Mouse (Mus musculus): ENCODE measurements around the gene Cga. TPM values are rescaled to one million over a fixed set of nuclear protein-coding genes. Genes with fewer than 3 reads are reported as not detected.

The Cga gene
- polyA plus RNA-seq, 1 experiment from 2014 or later: not detected

DNA sequence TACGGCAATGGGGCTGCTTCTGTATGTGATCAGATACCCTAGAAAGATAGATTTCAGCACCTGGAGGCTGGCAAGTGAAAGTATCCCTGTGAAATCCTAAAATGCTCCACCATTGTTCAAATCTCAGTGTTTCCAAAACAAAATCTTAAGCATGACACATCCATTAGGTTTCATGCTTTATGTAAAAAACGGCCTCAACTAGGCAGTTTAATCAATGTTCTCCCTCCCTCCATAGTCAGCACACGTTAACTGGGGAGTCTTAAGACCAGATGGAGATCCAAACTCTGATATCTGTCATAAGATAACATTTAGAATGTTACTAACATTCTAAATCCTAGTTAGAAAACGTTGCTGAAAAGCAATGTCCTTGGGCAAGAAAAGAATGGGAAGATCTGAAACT, 11.7 kb upstream of the Cga start:
- DNase-seq (ENCODE audit: low spot score): no peak
- 23% methylated on average over 4 of the region's 4 CpGs for WGBS
- peak overlapping the region; percentile 100 for H3K27ac ChIP-seq
- H3K4me1 ChIP-seq: peaks cover 31% of the 10 kb centered on the region
- H3K36me3 ChIP-seq: peaks cover 35% of the 10 kb centered on the region
- H3K27me3 ChIP-seq (ENCODE audit: low read depth, poor library complexity, severe bottlenecking): no peaks in the 10 kb centered on the region
- no peaks in the 10 kb centered on the region for H3K9me3 ChIP-seq (replicated peaks)
- peak overlapping the region; percentile 98 for H3K4me3 ChIP-seq

- WGBS: 2% methylated on average over 58 of the region's 58 CpGs
- Histone ChIP-seq H3K36me3 (peaks cover 30% of the 10 kb centered on the region), H3K4me3 (peak overlapping the region; percentile 98), H3K9me3 (replicated peaks) (no peaks in the 10 kb centered on the region), H3K27ac (peak overlapping the region; percentile 100), H3K27me3 (ENCODE audit: low read depth, poor library complexity, severe bottlenecking) (no peaks in the 10 kb centered on the region), H3K4me1 (peaks cover 32% of the 10 kb centered on the region)
- DNase-seq (ENCODE audit: low spot score): peak; percentile 73
Observed at GRCm38 (mm10) chr4:34882291-34882769, 11.2 kb upstream of the Cga start.

- no peaks in the 10 kb centered on the region for H3K9me3 ChIP-seq (replicated peaks)
- 4% methylated on average over 44 of the region's 44 CpGs for WGBS
- H3K36me3 ChIP-seq: peaks cover 25% of the 10 kb centered on the region
- peak within 1 kb of the TSS; percentile 100 for H3K27ac ChIP-seq
- peak; percentile 98 for DNase-seq (ENCODE audit: low spot score)
- H3K27me3 ChIP-seq (ENCODE audit: low read depth, poor library complexity, severe bottlenecking): no peaks in the 10 kb centered on the region
- peaks cover 35% of the 10 kb centered on the region for H3K4me1 ChIP-seq
- peak within 1 kb of the TSS; percentile 98 for H3K4me3 ChIP-seq
Observed at GRCm38 (mm10) chr4:34882818-34883217, 10.8 kb upstream of the Cga start, which contains the start of gene Zfp292. Gene Zfp292 (minus strand): TSS chr4:34882960.

GRCm38 (mm10) chr4:34883366-34884029, 10.1 kb upstream of the Cga start:
- peak overlapping the region; percentile 98 for H3K4me3 ChIP-seq
- H3K4me1 ChIP-seq: peaks cover 35% of the 10 kb centered on the region
- no peak for DNase-seq (ENCODE audit: low spot score)
- peaks cover 18% of the 10 kb centered on the region for H3K36me3 ChIP-seq
- peaks cover 4% of the 10 kb centered on the region for H3K27me3 ChIP-seq (ENCODE audit: low read depth, poor library complexity, severe bottlenecking)
- H3K27ac ChIP-seq: peak overlapping the region; percentile 100
- WGBS: 43% methylated on average over 16 of the region's 16 CpGs
- no peaks in the 10 kb centered on the region for H3K9me3 ChIP-seq (replicated peaks)

- DNase-seq (ENCODE audit: low spot score): no peak
- Histone ChIP-seq H3K4me3 (peak overlapping the region; percentile 83), H3K9me3 (replicated peaks) (no peaks in the 10 kb centered on the region), H3K27me3 (ENCODE audit: low read depth, poor library complexity, severe bottlenecking) (peaks cover 26% of the 10 kb centered on the region), H3K4me1 (peaks cover 40% of the 10 kb centered on the region), H3K36me3 (peaks cover 3% of the 10 kb centered on the region), H3K27ac (peak overlapping the region; percentile 96)
- 56% methylated on average over 9 of the region's 9 CpGs for WGBS
Observed at GRCm38 (mm10) chr4:34885631-34886351, 7.8 kb upstream of the Cga start.

- H3K4me3 ChIP-seq: peak overlapping the region; percentile 83
- peaks cover 34% of the 10 kb centered on the region for H3K27me3 ChIP-seq (ENCODE audit: low read depth, poor library complexity, severe bottlenecking)
- peaks cover 33% of the 10 kb centered on the region for H3K4me1 ChIP-seq
- H3K36me3 ChIP-seq: no peaks in the 10 kb centered on the region
- peak overlapping the region; percentile 96 for H3K27ac ChIP-seq
- WGBS: under 1% methylated on average over 48 of the region's 48 CpGs
- DNase-seq (ENCODE audit: low spot score): peak; percentile 89
- H3K9me3 ChIP-seq (replicated peaks): no peaks in the 10 kb centered on the region
Observed at GRCm38 (mm10) chr4:34886490-34887111, 7.0 kb upstream of the Cga start.

GRCm38 (mm10) chr4:34887295-34887694, 6.3 kb upstream of the Cga start:
- H3K4me3 ChIP-seq: peak overlapping the region; percentile 83
- peak overlapping the region; percentile 96 for H3K27ac ChIP-seq
- H3K4me1 ChIP-seq: peaks cover 31% of the 10 kb centered on the region
- H3K36me3 ChIP-seq: no peaks in the 10 kb centered on the region
- H3K27me3 ChIP-seq (ENCODE audit: low read depth, poor library complexity, severe bottlenecking): peaks cover 39% of the 10 kb centered on the region
- no peak for DNase-seq (ENCODE audit: low spot score)
- no peaks in the 10 kb centered on the region for H3K9me3 ChIP-seq (replicated peaks)
- 23% methylated on average over 7 of the region's 7 CpGs for WGBS

DNA sequence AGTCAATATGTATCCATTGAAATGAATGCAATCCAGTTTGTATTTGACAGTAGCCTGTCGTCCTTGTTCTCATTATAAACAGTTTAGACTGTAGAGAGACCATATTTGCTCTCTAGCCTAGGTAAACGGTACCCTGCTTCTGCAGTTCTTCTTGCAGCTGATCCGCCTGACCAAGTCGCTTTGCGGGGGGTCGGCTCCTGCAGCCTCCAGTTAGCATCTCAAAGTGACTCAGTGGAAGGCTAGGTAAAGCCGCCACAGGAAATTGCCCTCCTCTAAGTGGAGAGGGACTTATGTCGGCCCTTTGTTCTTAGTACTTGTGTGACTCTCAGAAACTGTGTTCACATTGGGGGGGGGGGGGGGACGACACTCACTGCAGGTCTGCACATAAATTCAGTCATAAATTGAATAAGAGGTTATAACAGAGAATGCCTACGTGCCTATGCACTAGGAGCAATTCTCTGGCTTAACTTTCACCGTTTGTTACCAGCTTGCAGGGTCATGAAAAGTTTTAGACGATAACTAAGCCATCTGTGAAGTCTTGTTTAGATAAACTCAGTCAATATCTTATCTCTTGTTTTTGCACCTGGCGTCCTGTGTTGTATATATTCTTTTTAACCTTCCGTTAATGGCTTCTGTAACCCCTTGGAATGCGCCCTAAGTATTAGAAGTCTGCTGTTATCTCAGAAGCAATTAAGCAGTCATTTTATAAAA, 4.3 kb upstream of the Cga start:
- peak; percentile 37 for DNase-seq (ENCODE audit: low spot score)
- peaks cover 23% of the 10 kb centered on the region for H3K4me1 ChIP-seq
- no peak overlapping the region for H3K4me3 ChIP-seq
- no peaks in the 10 kb centered on the region for H3K36me3 ChIP-seq
- 3% methylated on average over 15 of the region's 15 CpGs for WGBS
- no peak overlapping the region for H3K27ac ChIP-seq
- no peaks in the 10 kb centered on the region for H3K9me3 ChIP-seq (replicated peaks)
- H3K27me3 ChIP-seq (ENCODE audit: low read depth, poor library complexity, severe bottlenecking): peaks cover 39% of the 10 kb centered on the region

DNA sequence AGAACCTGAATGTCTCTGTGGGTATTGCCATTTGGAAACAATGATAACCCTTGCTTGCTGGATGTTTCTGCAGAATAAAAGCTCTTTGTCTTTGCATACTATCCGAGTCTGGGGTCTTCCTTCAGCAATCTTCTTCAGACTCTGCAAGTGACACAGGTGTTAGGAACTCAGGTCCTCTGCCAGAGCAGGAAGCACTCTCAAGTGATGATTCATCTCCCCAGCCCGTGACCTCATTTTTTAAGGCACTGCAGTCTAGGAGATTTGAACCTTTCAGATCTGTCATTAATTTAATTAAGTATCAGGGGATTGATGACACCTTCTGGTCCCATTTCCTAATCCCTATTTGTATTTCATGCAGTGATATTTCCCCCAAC, 3.8 kb upstream of the Cga start:
- no peak overlapping the region for H3K27ac ChIP-seq
- no peaks in the 10 kb centered on the region for H3K9me3 ChIP-seq (replicated peaks)
- no peaks in the 10 kb centered on the region for H3K36me3 ChIP-seq
- no peak for DNase-seq (ENCODE audit: low spot score)
- no peak overlapping the region for H3K4me3 ChIP-seq
- WGBS: 14% methylated on average over 2 of the region's 2 CpGs
- H3K27me3 ChIP-seq (ENCODE audit: low read depth, poor library complexity, severe bottlenecking): peaks cover 39% of the 10 kb centered on the region
- H3K4me1 ChIP-seq: peaks cover 23% of the 10 kb centered on the region

DNA sequence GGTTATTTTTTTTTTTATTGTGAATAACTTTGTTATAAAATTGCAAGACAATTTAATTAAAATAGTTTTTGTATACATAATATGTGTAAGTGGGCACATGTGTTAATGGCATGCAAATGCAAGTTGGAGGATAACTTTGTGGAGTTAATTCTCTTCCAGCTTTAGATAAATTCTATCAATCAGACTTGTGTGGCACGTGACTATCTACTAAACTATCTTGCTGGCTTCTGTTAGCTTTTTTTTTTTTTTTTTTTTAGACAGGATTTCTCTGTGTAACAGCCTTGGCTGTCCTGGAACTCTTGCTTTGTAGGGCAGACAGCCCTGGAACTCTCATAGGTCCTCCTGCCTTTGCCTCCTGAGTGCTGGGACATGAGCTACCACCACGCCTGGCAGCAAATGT, 4.9 kb downstream of the Cga start:
- no peak for DNase-seq (ENCODE audit: low spot score)
- no peak overlapping the region for H3K27ac ChIP-seq
- H3K4me3 ChIP-seq: no peak overlapping the region
- WGBS: 79% methylated on average over 2 of the region's 2 CpGs
- H3K4me1 ChIP-seq: no peaks in the 10 kb centered on the region
- H3K36me3 ChIP-seq: no peaks in the 10 kb centered on the region
- no peaks in the 10 kb centered on the region for H3K27me3 ChIP-seq (ENCODE audit: low read depth, poor library complexity, severe bottlenecking)
- H3K9me3 ChIP-seq (replicated peaks): no peaks in the 10 kb centered on the region

GRCm38 (mm10) chr4:34899322-34899721, 5.7 kb downstream of the Cga start:
- WGBS: 88% methylated on average over 1 of the region's 1 CpGs
- no peak overlapping the region for H3K4me3 ChIP-seq
- no peaks in the 10 kb centered on the region for H3K9me3 ChIP-seq (replicated peaks)
- no peaks in the 10 kb centered on the region for H3K36me3 ChIP-seq
- DNase-seq (ENCODE audit: low spot score): no peak
- no peaks in the 10 kb centered on the region for H3K4me1 ChIP-seq
- no peak overlapping the region for H3K27ac ChIP-seq
- H3K27me3 ChIP-seq (ENCODE audit: low read depth, poor library complexity, severe bottlenecking): no peaks in the 10 kb centered on the region

DNA sequence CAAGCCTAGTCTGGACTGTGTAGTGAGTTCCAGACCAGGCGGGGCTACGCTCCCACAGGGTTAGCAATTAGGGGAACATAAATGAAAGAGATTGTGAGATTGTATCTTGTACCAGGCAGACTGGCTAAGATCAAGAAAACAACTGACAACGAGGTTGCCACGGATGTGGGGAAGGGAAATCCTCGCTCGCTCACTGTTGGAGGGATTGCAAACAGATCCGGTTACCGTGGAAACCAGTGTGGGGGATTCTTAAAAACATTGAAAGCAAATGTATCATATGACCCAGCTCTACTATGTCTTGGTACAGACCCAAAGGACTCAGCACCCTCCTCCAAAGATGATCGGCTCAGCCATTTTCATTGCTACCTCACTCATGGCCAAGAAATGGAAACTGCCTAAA, 6.6 kb downstream of the Cga start:
- Histone ChIP-seq H3K9me3 (replicated peaks) (no peaks in the 10 kb centered on the region), H3K4me1 (no peaks in the 10 kb centered on the region), H3K27me3 (ENCODE audit: low read depth, poor library complexity, severe bottlenecking) (no peaks in the 10 kb centered on the region), H3K4me3 (no peak overlapping the region), H3K36me3 (no peaks in the 10 kb centered on the region), H3K27ac (no peak overlapping the region)
- 62% methylated on average over 9 of the region's 9 CpGs for WGBS
- DNase-seq (ENCODE audit: low spot score): no peak
